Mouse (Mus musculus) CH12.LX (cell line): ENCODE measurements around the gene Tc2n. TPM values are rescaled to one million over a fixed set of nuclear protein-coding genes. Genes with fewer than 3 reads are reported as not detected.

Experiments used
- DNase-seq: peaks from one replicate; pipeline ENCODE4 v3.0.0-alpha.2; 2013; ENCODE audit errors: extremely low read depth
- H3K27ac ChIP-seq: 2 replicates; pipeline ENCODE4 v1.5.1; 2012; ENCODE audit warnings: low read depth, mild to moderate bottlenecking, control low read depth, moderate library complexity; ENCODE audit not compliant: insufficient read depth
- H3K27me3 ChIP-seq: replicated peaks from 2 replicates; pipeline ENCODE3; 2012; ENCODE audit warnings: inconsistent platforms
- H3K36me3 ChIP-seq, 2 experiments: replicated peaks in 1 of 2; 2 replicates each; pipeline versions ENCODE3 to v1.6.1; 2012; ENCODE audit warnings: inconsistent platforms in 1 of 2, low read length in 1 of 2, mild to moderate bottlenecking in 1 of 2, mixed read lengths in 1 of 2, moderate library complexity in 1 of 2; ENCODE audit not compliant: control insufficient read depth in 1 of 2, insufficient read depth in 1 of 2
- H3K4me1 ChIP-seq, 2 experiments: 2 replicates each; pipeline ENCODE4 v1.6.1; 2012; ENCODE audit warnings: inconsistent platforms in 1 of 2, moderate library complexity in 1 of 2; ENCODE audit not compliant: insufficient read depth in 2 of 2, control insufficient read depth in 1 of 2
- H3K4me2 ChIP-seq: 2 replicates; pipeline ENCODE4 v1.6.1; 2012; ENCODE audit warnings: low read depth, mild to moderate bottlenecking, control low read depth; ENCODE audit not compliant: poor library complexity, insufficient read depth, severe bottlenecking
- H3K4me3 ChIP-seq, 3 experiments: fragments of 150-350 bp in 1 of 3; sonication (generic) in 1 of 3; replicated peaks in 1 of 3; 2 replicates each; pipeline versions ENCODE3 to v1.5.1; 2011 to 2012; ENCODE audit warnings: low read depth in 2 of 3, low read length in 2 of 3, mild to moderate bottlenecking in 2 of 3, moderate library complexity in 2 of 3, control low read depth in 1 of 3, improper control_type of control experiment in 1 of 3, inconsistent platforms in 1 of 3, mixed read lengths in 1 of 3; ENCODE audit not compliant: poor library complexity in 1 of 3
- H3K79me2 ChIP-seq: replicated peaks from 2 replicates; pipeline ENCODE4 v1.6.1; 2012; ENCODE audit warnings: mild to moderate bottlenecking, moderate library complexity; ENCODE audit not compliant: control insufficient read depth, poor library complexity, insufficient read depth, severe bottlenecking; ENCODE audit errors: extremely low read depth
- H3K9ac ChIP-seq: 2 replicates; pipeline ENCODE4 v1.6.1; 2012; ENCODE audit warnings: low read depth, mild to moderate bottlenecking, control low read depth, moderate library complexity; ENCODE audit not compliant: insufficient read depth
- H3K9me3 ChIP-seq: replicated peaks from 2 replicates; pipeline ENCODE3; 2012; ENCODE audit warnings: low read length, inconsistent platforms, mixed read lengths
- CHD1 ChIP-seq: IDR thresholded peaks from 2 replicates; pipeline ENCODE4 v1.6.1; 2012; ENCODE audit warnings: low read depth, low read length, improper control_type of control experiment, inconsistent platforms
- ETS1 ChIP-seq: conservative IDR thresholded peaks from 2 replicates; pipeline ENCODE4 v1.6.1; 2012; ENCODE audit warnings: low read depth, mild to moderate bottlenecking, inconsistent platforms, low read length, improper control_type of control experiment, moderate library complexity
- IRF4 ChIP-seq: IDR thresholded peaks from 2 replicates; pipeline ENCODE4 v1.6.1; 2014; ENCODE audit warnings: low read depth, mild to moderate bottlenecking, inconsistent platforms, low read length, improper control_type of control experiment
- JUN ChIP-seq: IDR thresholded peaks from 2 replicates; pipeline ENCODE4 v1.6.1; 2011; ENCODE audit warnings: low read depth, mild to moderate bottlenecking, low read length, improper control_type of control experiment, moderate library complexity; ENCODE audit not compliant: insufficient read depth
- JUND ChIP-seq: conservative IDR thresholded peaks from 2 replicates; pipeline ENCODE4 v1.6.1; 2011; ENCODE audit warnings: low read depth, low read length, improper control_type of control experiment
- MAFK ChIP-seq: IDR thresholded peaks from 2 replicates; pipeline ENCODE4 v1.6.1; 2011; ENCODE audit warnings: low read length, improper control_type of control experiment; ENCODE audit not compliant: insufficient replicate concordance
- MAZ ChIP-seq: IDR thresholded peaks from 2 replicates; pipeline ENCODE4 v1.6.1; 2012; ENCODE audit warnings: low read depth, mild to moderate bottlenecking, inconsistent platforms, low read length, improper control_type of control experiment, moderate library complexity
- MXI1 ChIP-seq: IDR thresholded peaks from 2 replicates; pipeline ENCODE4 v1.6.1; 2011; ENCODE audit warnings: mild to moderate bottlenecking, low read depth, low read length, improper control_type of control experiment
- MYC ChIP-seq: IDR thresholded peaks from 2 replicates; pipeline ENCODE4 v1.6.1; 2011; ENCODE audit warnings: low read depth, mild to moderate bottlenecking, improper control_type of control experiment, low read length
- PAX5 ChIP-seq: IDR thresholded peaks from 2 replicates; pipeline ENCODE4 v1.6.1; 2012; ENCODE audit warnings: low read length, inconsistent platforms, mixed read lengths
- POLR2A ChIP-seq: IDR thresholded peaks from 2 replicates; pipeline ENCODE4 v1.6.1; 2011; ENCODE audit warnings: low read depth, mild to moderate bottlenecking, improper control_type of control experiment, low read length
- POLR2AphosphoS2 ChIP-seq: IDR thresholded peaks from 2 replicates; pipeline ENCODE4 v1.6.1; 2011; ENCODE audit warnings: low read depth, low read length, improper control_type of control experiment
- RAD21 ChIP-seq: IDR thresholded peaks from 2 replicates; pipeline ENCODE4 v1.6.1; 2011; ENCODE audit warnings: low read depth, mild to moderate bottlenecking, low read length, improper control_type of control experiment, moderate library complexity
- SIN3A ChIP-seq: IDR thresholded peaks from 2 replicates; pipeline ENCODE4 v1.6.1; 2012; ENCODE audit warnings: low read length, improper control_type of control experiment, inconsistent platforms
- SMC3 ChIP-seq: IDR thresholded peaks from 2 replicates; pipeline ENCODE4 v1.6.1; 2011; ENCODE audit warnings: low read depth, low read length, improper control_type of control experiment
- TBP ChIP-seq: conservative IDR thresholded peaks from 2 replicates; pipeline ENCODE4 v1.6.1; 2011; ENCODE audit warnings: low read depth, low read length, improper control_type of control experiment
- USF1 ChIP-seq: IDR thresholded peaks from 2 replicates; pipeline ENCODE4 v1.6.1; 2014; ENCODE audit warnings: low read depth, mild to moderate bottlenecking, inconsistent platforms, low read length, improper control_type of control experiment
- USF2 ChIP-seq: conservative IDR thresholded peaks from 2 replicates; pipeline ENCODE4 v1.6.1; 2011; ENCODE audit warnings: low read depth, low read length, improper control_type of control experiment
- ZC3H11A ChIP-seq: IDR thresholded peaks from 2 replicates; pipeline ENCODE4 v1.6.1; 2012; ENCODE audit warnings: low read depth, mild to moderate bottlenecking, inconsistent platforms, low read length, improper control_type of control experiment
- ZMIZ1 ChIP-seq: IDR thresholded peaks from 2 replicates; pipeline ENCODE4 v1.6.1; 2012; ENCODE audit warnings: low read depth, mild to moderate bottlenecking, inconsistent platforms, low read length, improper control_type of control experiment
- dilution Hi-C: fragments of 300-500 bp; cut with MboI; formaldehyde crosslinking; loops from 2 replicates; pipeline ENCODE4 v1.14.3; 2020; ENCODE audit warnings: low sequenced_read_pairs; ENCODE audit not compliant: extremely low pct_unique_long_range_greater_than_20kb, extremely low pct_ligation_motif_present
- in situ Hi-C: fragments of 300-500 bp; cut with MboI; formaldehyde crosslinking; loops from 3 replicates; pipeline ENCODE4 v1.14.3; 2019; ENCODE audit warnings: low sequenced_read_pairs, low pct_ligation_motif_present, low pct_unique_long_range_greater_than_20kb, mixed read lengths
- polyA plus RNA-seq: library from polyadenylated mRNA; unstranded; fragments of >175 nt; gene quantifications from 2 replicates; pipeline ENCODE4 v1.2.1, GENCODE M21; 2012; ENCODE audit warnings: low read depth; ENCODE audit not compliant: insufficient read length
- total RNA-seq, 2 experiments: library from RNA; depleted of rRNA; stranded (reverse); fragments of 300-350 nt in 1 of 2; fragments of >200 nt in 1 of 2; gene quantifications; 2 replicates each; pipeline ENCODE4 v1.2.3; 2012 to 2014

The Tc2n gene
- total and polyA plus RNA-seq, 3 experiments: under 0.01 to 0.10 TPM; not detected in 1

DNA sequence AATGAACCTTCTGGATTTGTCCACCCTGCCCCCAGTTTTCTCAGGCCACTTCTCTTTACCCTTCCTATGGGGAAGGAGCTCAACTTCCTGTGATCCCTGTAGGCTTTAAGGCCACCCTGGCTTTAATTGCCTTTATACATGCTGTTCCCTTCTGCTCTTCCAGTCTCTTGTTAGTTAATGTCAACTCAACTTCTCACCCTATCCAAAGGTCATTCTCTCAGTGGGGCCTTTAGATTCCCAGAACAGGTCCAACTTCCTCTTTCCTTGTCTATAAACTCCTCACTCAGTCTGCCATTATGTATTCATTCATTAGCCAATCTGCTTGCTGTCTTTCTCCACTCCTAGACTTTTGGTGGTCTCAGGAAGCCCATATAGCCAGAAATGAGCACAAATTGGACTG lies 40.4 kb upstream of the Tc2n start:
- H3K9ac ChIP-seq: no peak overlapping the region
- peaks cover 7% of the 10 kb centered on the region for H3K27me3 ChIP-seq
- no peaks in the 10 kb centered on the region for H3K79me2 ChIP-seq
- no peak overlapping the region for H3K4me2 ChIP-seq
- no peaks in the 10 kb centered on the region for H3K9me3 ChIP-seq
- TF ChIP-seq SMC3: no peak
- TF ChIP-seq MXI1: no peak
- TF ChIP-seq MYC: no peak
- no peak for TF ChIP-seq USF2
- TF ChIP-seq ZMIZ1: no peak
- no peak for TF ChIP-seq TBP
- TF ChIP-seq ZC3H11A: no peak
- TF ChIP-seq MAZ: no peak
- dilution Hi-C loops (no loop called here), in situ Hi-C loops (no loop called here)
- no peak overlapping the region for H3K27ac ChIP-seq
- H3K36me3 ChIP-seq: no peaks in the 10 kb centered on the region
- no peak for DNase-seq
- H3K4me3 ChIP-seq: no peak overlapping the region
- peaks cover 0 to 6% of the 10 kb centered on the region in 2 experiments; a peak in 2 of 4 replicates for H3K4me1 ChIP-seq

DNA sequence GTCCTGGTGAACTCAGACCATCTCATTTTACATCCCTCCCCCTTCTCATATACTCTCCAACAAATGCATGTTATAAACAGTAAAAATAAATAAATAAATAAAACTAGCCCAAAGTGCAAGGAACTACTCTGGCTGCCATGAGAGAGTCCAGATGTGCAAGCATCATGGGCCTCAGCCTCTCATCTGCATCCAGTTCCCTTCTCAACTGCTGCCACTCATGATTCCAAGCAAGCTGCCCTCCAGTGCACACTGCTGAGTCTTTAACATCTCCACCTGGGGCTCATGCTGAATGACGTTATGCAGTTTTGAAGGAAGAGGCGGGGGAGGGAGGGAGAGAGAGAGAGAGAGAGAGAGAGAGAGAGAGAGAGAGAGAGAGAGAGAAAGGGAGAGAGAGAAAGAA lies 24.1 kb upstream of the Tc2n start:
- Histone ChIP-seq H3K9me3 (no peaks in the 10 kb centered on the region), H3K27me3 (peaks cover 27% of the 10 kb centered on the region), H3K79me2 (no peaks in the 10 kb centered on the region), H3K27ac (no peak overlapping the region), H3K9ac (no peak overlapping the region), H3K4me2 (no peak overlapping the region), H3K4me3 (no peak overlapping the region), H3K36me3 (no peaks in the 10 kb centered on the region), H3K4me1 (peaks cover 0 to 8% of the 10 kb centered on the region in 2 experiments; a peak in 2 of 4 replicates)
- TF ChIP-seq ETS1 (no peak), JUND (no peak), RAD21 (no peak), MAFK (no peak)
- DNase-seq: no peak
- in situ Hi-C loops: no loop called here
- dilution Hi-C loops: no loop called here

DNA sequence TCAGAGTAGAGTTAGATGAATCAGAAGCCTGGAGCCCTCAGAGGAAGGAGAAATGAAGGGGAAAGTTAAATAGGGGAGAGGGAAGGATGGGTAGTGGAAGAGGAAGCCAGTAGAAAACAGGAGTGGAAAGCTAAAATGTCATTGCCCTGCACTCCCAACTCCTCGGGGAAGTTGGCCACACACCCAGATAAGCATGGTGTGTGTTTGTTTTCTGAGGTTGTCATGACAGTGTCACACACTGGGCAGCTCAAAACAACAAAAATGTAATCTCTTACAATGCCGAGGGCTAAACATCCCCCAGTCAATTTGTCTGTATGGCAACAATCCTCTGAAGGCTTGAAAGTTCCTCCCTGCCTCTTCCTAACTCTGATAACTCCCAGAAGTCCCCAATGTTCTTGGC lies 22.2 kb upstream of the Tc2n start:
- no peak overlapping the region; the same call in 1 of the 2 replicates for H3K4me2 ChIP-seq
- no peaks in the 10 kb centered on the region for H3K36me3 ChIP-seq
- dilution Hi-C loops: no loop called here
- no peak overlapping the region for H3K9ac ChIP-seq
- no peak overlapping the region for H3K4me3 ChIP-seq
- H3K4me1 ChIP-seq: peaks cover 0 to 8% of the 10 kb centered on the region in 2 experiments; a peak in 2 of 4 replicates
- no peaks in the 10 kb centered on the region for H3K9me3 ChIP-seq
- in situ Hi-C loops: no loop called here
- TF ChIP-seq CHD1 (no peak), JUN (no peak), SIN3A (no peak), PAX5 (no peak), SMC3 (no peak), USF1 (no peak), IRF4 (no peak), MXI1 (no peak), POLR2A (no peak), ZMIZ1 (no peak), POLR2AphosphoS2 (no peak), RAD21 (no peak)
- no peak overlapping the region for H3K27ac ChIP-seq
- H3K27me3 ChIP-seq: peaks cover 25% of the 10 kb centered on the region
- DNase-seq: no peak
- H3K79me2 ChIP-seq: no peaks in the 10 kb centered on the region
